Mouse (Mus musculus) testis, adult 2 months (tissue): ENCODE results near the gene Nop56. TPM values are rescaled to one million over a fixed set of nuclear protein-coding genes. Genes with fewer than 3 reads are reported as not detected.

Source experiments
- H3K27ac ChIP-seq: fragments of 200-500 bp; 2 replicates; pipeline ENCODE4 v1.5.1; 2012; ENCODE audit warnings: low read depth, low read length; ENCODE audit not compliant: control insufficient read depth, insufficient read depth
- H3K27me3 ChIP-seq: fragments of 200-500 bp; 2 replicates; pipeline ENCODE4 v1.6.1; 2012; ENCODE audit warnings: mild to moderate bottlenecking, low read length, moderate library complexity; ENCODE audit not compliant: control insufficient read depth, insufficient read depth
- H3K36me3 ChIP-seq: fragments of 200-500 bp; 2 replicates; pipeline ENCODE4 v1.6.1; 2012; ENCODE audit warnings: mild to moderate bottlenecking, low read length; ENCODE audit not compliant: control insufficient read depth, insufficient read depth
- H3K4me1 ChIP-seq: fragments of 200-500 bp; 2 replicates; pipeline ENCODE4 v1.6.1; 2012; ENCODE audit warnings: low read length; ENCODE audit not compliant: control insufficient read depth, insufficient read depth
- H3K4me3 ChIP-seq: fragments of 200-500 bp; 2 replicates; pipeline ENCODE4 v1.5.1; 2012; ENCODE audit warnings: low read depth, mild to moderate bottlenecking, low read length, moderate library complexity, mixed read lengths; ENCODE audit not compliant: control insufficient read depth
- CTCF ChIP-seq: fragments of 200-500 bp; IDR thresholded peaks from 2 replicates; pipeline ENCODE4 v1.5.1; 2012; ENCODE audit warnings: low read depth, mild to moderate bottlenecking, inconsistent platforms, low read length, moderate library complexity; ENCODE audit not compliant: control insufficient read depth, insufficient read depth, insufficient replicate concordance
- POLR2A ChIP-seq: fragments of 200-500 bp; IDR thresholded peaks from 2 replicates; pipeline ENCODE4 v1.6.1; 2012; ENCODE audit warnings: low read depth, mild to moderate bottlenecking, inconsistent platforms, low read length, moderate library complexity; ENCODE audit not compliant: control insufficient read depth
- polyA plus RNA-seq: library from polyadenylated mRNA; depleted of rRNA; stranded (reverse); fragments of >200 nt; gene quantifications from 2 replicates; pipeline ENCODE4 v1.2.3, GENCODE M21; 2012; rRNA removed

The Nop56 gene
- polyA plus RNA-seq, 1 experiment: 24.6 TPM

DNA sequence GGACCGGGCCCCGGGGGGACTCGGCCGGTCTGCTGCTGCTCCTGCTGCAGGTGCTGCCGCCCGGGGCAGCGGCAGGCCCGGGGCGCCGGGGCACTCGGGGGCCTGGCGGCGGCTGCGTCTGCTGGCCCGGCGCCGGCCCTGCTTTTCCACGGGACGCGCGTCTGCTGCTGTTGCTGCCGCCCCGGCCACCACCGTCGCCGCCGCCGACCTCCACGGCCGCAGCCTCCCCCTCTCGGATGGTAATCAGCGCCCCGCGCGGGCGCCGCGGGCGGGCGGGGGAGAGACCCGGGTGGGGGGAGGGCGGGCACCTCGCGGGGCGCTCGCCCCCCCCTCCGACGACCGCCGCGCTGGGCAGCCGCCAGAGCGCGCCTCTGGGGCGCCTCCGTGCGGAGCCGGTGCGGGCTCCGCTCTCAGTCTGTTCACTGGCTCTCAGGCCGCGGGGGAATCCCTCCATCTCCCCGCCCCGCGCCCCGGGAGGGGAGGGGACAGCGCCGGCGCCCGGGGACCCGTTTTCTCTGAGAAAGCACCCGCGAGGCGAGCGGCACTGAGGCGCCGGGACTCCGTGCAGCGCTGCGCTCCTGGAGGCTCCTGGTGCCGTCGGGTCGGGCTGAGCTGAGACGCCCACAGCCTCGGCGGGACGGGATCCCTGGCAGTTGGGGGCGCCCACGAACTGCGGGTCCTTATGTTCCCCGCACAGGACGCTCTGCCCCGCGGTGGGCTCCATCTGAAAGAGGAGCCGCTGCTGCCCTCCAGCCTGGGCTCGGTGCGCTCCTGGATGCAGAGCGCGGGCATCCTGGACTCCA, 21.3 kb downstream of the Nop56 start:
- H3K27ac ChIP-seq: no peak overlapping the region
- no peaks in the 10 kb centered on the region for H3K27me3 ChIP-seq
- peak overlapping the region; percentile 66 for H3K4me3 ChIP-seq
- peaks cover 10% of the 10 kb centered on the region for H3K4me1 ChIP-seq
- H3K36me3 ChIP-seq: no peaks in the 10 kb centered on the region
- TF ChIP-seq CTCF (no peak), POLR2A (no peak)

DNA sequence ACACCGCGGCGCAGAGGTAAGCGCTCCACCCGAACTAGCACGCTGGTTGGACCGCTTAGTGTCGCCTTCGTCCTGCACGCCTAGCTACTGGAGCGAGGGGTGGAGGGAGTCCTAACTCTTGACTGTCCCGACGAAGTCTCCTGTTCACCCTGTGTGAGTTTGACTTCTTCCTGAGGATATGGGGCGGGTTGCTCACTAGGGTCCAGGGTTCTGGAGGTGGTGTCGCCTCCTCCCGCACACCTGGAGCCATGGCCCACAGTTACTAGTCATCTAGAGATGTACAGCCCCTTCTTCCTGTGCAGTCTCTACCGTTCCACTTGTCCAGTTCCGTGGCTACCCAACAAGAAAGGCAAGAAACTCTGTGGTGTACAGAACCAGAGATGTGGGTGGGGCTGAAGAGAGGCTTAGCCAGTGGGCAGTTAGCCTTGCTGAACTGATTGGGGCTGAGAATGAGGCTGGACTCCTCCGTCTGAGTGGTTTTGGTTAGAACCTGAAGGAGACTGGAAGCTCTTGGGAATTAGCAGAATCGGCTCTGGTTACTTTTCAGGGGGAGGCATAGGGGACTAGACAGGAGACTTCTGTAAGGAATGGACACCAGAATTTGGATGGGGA, 22.0 kb downstream of the Nop56 start:
- Histone ChIP-seq H3K4me1 (peaks cover 10% of the 10 kb centered on the region), H3K27me3 (no peaks in the 10 kb centered on the region), H3K36me3 (no peaks in the 10 kb centered on the region), H3K4me3 (peak overlapping the region; percentile 24), H3K27ac (no peak overlapping the region)
- TF ChIP-seq CTCF (no peak), POLR2A (no peak)

DNA sequence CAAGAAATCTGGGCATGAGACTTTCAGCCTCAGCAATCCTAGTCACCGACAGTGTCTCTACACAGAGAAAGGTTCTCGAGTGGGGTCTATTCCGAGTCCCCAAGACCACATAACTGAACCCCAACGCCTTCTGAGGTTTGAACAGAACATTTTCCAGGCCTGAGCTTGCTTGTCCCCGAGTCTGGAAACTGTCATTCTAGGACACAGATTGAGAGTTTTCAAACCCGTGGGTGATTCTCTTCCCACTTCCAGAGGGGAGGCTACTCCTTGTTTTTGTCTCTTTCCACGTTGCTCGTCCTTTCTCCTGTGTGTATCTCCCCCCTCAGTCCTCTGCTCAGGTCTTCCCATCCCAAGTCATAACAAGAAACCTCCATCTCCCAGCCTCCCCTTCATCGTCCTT, 23.4 kb downstream of the Nop56 start:
- Histone ChIP-seq H3K27ac (no peak overlapping the region), H3K36me3 (no peaks in the 10 kb centered on the region), H3K4me3 (no peak overlapping the region), H3K4me1 (peaks cover 10% of the 10 kb centered on the region), H3K27me3 (no peaks in the 10 kb centered on the region)
- TF ChIP-seq CTCF (no peak), POLR2A (no peak)

DNA sequence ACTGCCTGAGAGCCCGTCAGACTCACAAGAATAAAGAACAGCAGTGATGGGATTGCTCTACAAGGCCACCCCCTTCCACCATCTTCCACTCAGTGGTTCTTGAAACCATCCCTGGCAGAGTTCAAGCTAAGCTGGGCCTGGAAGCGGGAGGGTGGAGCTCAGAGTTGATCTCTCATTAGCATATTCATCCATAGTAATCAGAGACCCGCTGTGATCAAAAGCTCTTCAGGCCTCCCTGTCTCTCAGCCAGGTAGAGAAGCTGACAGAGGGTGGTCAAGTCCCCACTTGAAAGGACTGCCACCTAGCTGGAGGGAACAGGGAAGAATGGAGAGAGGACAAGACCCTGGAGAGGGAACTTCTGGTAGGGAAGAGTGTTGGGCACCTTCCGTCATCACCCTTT, 28.8 kb downstream of the Nop56 start:
- H3K4me3 ChIP-seq: no peak overlapping the region
- no peaks in the 10 kb centered on the region for H3K4me1 ChIP-seq
- no peak for TF ChIP-seq POLR2A
- H3K27me3 ChIP-seq: no peaks in the 10 kb centered on the region
- no peaks in the 10 kb centered on the region for H3K36me3 ChIP-seq
- no peak overlapping the region for H3K27ac ChIP-seq

DNA sequence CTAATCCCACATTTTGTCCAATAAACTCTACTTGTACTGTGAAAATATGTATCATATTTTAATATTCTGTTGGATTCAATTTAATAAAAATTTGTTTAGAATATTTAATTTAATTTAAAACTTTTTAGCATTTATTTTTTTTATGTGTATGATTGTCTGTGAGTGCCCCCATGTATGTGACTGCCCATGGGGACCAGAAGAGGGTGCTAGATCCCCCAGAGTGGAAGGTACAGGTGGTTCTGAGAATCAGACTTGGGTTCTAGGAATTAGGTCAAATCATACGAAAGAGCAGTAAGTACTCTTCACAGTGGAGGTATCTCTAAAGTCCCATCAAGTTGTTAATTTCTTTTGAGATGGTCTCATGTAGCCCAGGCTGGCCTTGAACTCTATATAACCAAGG, 52.8 kb downstream of the Nop56 start:
- no peak for TF ChIP-seq POLR2A
- no peak for TF ChIP-seq CTCF
- H3K27me3 ChIP-seq: no peaks in the 10 kb centered on the region
- H3K36me3 ChIP-seq: no peaks in the 10 kb centered on the region
- no peak overlapping the region for H3K4me3 ChIP-seq
- H3K4me1 ChIP-seq: no peaks in the 10 kb centered on the region
- H3K27ac ChIP-seq: no peak overlapping the region

Other genes with a start within 250 kb of the Nop56 start
- gene Tgm6, start 162.0 kb upstream of the Nop56 start, polyA plus RNA-seq: 0.23 and 0.35 TPM in 2 replicates
- 102 and 117 TPM in 2 replicates for gene Snrpb, start 95.0 kb upstream of the Nop56 start, polyA plus RNA-seq
- 0.07 and 0.19 TPM in 2 replicates for gene Tmc2, start 79.2 kb upstream of the Nop56 start, polyA plus RNA-seq
- gene Idh3b, start 10.1 kb downstream of the Nop56 start, polyA plus RNA-seq: 148 and 153 TPM in 2 replicates
- gene Ebf4, start 20.7 kb downstream of the Nop56 start, polyA plus RNA-seq: 1.9 and 2.4 TPM in 2 replicates
- 73.4 and 89.5 TPM in 2 replicates for gene Cpxm1, start 123.1 kb downstream of the Nop56 start, polyA plus RNA-seq
- 0.57 and 0.99 TPM in 2 replicates for gene Gm28372, start 130.8 kb downstream of the Nop56 start, polyA plus RNA-seq
- 316 and 321 TPM in 2 replicates for gene 1700020A23Rik, start 130.8 kb downstream of the Nop56 start, polyA plus RNA-seq
- gene Tmem239, start 132.0 kb downstream of the Nop56 start, polyA plus RNA-seq: 251 and 255 TPM in 2 replicates
- gene Vps16, start 149.9 kb downstream of the Nop56 start, polyA plus RNA-seq: 45.6 and 55.8 TPM in 2 replicates
- gene Pced1a, start 150.3 kb downstream of the Nop56 start, polyA plus RNA-seq: 46.3 and 48.0 TPM in 2 replicates
- 11.0 and 11.6 TPM in 2 replicates for gene Ptpra, start 175.8 kb downstream of the Nop56 start, polyA plus RNA-seq